Mouse (Mus musculus): ENCODE results near the gene Nat8l.
"Not testable (repeated sequence)": the region's sequence is repeated elsewhere in the genome, so short reads cannot be mapped to it uniquely, and the experiment has no call there.

The Nat8l gene

DNA sequence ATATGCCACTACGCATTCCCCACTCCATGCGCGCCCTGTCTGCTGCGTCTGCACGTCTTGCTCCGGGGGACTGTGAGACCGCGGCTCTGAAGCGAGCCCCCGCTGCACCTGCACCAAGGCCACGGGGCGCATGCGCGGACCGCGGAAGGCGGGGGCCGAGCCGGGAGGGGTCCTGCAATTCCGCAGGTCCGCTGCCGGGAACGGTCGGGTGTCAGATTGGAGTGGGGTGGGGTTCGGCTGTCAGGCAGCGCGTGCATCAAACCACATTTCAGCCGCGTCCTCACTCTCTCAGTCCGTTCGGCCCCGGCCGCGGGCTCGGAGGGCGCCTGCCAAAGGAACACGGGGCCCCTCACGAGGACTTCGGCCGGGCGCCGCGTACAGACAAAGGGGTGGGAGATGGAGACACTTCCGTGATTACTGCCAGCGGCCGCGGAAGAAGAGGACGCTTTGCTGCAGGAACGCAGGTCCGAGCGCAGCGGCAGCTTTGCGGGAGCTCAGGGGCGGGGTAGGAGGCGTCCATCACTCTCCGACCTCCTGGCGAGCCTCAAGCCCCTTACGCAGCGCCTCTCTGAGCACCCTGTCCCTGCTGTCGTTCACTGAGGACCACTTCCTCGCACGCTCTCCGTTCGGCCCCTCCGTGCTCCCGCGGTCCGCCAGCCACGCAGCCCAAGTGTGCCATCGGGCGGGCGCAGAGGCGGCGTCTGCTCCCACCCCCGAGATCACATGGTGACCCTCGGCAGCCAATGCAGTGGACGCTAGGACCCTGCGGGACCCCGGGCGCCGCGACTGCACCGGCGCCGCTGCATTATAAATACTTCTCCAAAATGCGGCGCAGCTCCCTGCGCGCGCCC is at the start of gene Nat8l:
TSS of gene Nat8l (plus strand) at position 142 of the 851 bp plus-strand sequence.
- DNase-seq (ENCODE audit: extremely low read depth, low read depth): no peak

DNA sequence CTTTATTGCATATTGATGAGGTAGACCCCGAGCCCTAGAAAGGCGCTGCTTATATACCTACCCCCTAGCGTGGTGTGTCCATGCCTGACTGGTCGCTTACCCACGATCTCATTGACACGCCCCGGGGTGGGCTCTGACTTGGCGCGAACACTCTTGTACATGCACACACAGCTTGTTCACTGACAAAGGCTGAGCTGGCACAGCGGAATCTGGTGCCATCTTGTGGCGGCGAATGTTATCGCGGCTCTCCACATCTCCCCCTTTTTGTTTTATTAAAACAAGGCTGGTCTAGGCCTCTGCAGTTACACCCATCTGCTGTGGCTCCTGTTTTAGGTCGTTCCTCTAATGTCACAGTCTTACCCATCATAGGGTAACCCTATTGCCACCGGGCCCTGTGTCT is 48.7 kb upstream of the Nat8l start:
- DNase-seq (ENCODE audit: extremely low read depth, low read depth): not testable (repeated sequence)

DNA sequence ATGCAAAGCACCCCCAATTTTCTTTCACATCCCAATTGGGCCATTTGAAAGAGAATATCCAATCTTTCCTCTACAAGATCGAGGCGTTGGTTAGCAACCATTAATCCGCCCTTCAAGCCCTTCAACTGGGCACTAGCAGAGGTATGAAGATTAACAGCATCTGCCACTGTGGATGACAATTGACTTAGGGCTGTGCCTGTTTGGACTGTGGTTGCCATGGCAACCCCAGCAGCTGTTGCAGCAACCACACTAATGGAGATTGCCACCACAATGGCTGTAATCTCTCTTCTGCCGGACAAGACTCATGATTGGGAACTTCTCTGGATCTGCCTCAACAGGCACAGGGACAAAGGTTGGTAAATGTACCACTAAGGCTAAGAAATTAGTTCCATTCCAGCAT is 47.5 kb upstream of the Nat8l start:
- no peak for DNase-seq (ENCODE audit: extremely low read depth, low read depth)

DNA sequence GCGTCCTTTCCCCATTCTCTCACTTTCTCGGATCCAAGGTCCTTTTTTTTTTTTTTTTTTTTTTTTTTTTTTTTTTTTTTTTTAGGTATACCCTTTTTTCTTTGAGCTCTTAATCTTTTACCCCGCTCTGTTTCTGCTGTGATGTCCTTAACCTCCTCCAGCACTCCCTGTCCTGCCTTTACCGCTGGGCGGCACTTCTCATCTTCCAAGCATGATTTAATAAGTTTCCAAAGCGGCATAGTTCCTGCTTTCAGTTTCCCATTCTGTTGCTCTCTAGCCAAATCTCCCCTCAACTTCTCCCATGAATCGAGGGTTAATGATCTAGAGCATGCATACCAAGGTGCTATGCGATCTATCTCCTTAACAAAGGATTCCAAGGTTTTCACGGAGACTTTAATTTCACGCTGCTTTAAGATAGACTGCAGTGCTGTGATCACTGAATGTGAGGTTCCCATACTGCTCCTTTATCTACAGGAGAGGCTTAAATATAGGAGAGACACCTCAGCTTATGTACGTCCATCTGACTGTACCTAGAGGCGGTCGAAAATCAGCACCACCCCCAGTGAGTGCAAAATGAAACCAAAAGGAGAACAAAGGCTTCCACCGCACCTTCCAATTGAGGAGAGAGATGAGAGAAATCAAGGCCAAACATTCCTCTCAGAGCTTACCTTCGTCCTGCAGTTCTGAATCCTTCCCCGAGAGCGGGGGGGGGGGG is 42.2 kb upstream of the Nat8l start:
- DNase-seq (ENCODE audit: extremely low read depth, low read depth): no peak

DNA sequence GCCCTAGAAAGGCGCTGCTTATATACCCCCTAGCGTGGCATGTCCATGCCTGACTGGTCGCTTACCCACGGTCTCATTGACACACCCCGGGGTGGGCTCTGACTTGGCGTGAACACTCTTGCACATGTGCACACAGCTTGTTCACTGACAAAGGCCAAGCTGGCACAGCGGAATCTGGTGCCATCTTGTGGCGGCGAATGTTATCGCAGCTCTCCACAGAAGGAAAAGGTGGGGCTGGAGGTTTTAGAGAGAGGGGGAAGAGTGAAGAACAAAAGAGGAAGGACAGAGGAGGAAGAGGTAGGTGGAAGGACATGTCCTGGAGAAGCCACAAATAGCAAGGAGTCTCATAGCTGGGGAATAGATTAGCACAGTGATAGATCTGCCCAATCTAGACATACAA is 41.4 kb upstream of the Nat8l start:
- DNase-seq (ENCODE audit: extremely low read depth, low read depth): peak; percentile 60

DNA sequence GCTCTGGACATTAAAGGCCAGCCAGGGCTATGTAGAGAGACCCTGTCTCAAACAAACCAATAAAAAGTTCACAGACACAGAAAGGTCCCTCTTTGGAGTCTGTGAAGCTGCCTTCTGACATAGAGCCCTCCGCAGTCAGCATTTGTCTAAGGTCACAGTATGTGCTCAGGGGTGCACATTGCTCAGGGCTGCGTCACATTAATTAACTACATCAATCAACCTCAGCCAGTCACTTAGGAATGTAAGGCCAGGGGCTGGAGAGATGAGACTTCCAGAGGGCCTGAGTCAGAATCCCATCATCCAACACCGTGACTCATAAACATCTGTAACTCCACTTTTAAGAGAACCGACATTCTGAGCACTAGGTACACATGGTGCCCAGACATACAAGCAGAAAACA is 39.9 kb upstream of the Nat8l start:
- DNase-seq (ENCODE audit: extremely low read depth, low read depth): no peak

DNA sequence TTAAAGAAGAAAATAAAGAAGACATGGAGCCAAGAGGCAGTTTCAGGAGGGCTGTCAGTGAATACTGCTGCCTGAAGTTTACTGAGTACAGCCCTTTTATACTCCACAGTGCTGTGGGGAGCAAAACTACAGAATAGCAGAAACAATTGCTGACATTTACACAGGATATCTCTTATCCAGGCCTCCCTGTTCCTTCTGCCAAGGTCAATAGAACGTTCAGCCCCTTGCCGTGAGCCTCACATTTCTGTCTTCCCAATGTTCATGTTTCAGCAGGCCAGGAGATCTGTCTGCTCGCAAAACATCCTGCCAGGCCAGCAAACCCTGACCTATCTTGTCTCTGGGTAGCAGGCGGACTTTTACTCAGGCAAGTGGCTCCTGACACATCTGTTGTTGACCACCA is 36.4 kb upstream of the Nat8l start:
- DNase-seq (ENCODE audit: extremely low read depth, low read depth): no peak

DNA sequence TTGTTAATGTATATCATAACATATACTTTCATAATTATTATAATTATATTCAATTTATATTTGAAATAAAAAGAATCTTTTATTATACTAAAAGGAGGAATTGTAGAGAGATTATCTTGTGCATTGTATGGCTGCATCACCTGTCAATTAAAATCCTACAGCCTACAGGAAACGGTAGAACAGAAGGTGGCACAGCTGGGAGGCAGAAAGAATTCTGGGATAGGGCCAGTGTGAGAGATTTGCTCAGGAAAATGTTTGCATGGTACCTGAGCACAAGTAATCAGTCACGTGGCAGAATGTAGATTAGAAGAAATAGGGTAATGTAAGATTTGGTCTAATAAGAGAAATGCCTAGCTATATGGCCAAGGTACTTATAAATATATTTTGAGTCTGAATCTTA is 21.0 kb upstream of the Nat8l start:
- DNase-seq (ENCODE audit: extremely low read depth, low read depth): no peak

DNA sequence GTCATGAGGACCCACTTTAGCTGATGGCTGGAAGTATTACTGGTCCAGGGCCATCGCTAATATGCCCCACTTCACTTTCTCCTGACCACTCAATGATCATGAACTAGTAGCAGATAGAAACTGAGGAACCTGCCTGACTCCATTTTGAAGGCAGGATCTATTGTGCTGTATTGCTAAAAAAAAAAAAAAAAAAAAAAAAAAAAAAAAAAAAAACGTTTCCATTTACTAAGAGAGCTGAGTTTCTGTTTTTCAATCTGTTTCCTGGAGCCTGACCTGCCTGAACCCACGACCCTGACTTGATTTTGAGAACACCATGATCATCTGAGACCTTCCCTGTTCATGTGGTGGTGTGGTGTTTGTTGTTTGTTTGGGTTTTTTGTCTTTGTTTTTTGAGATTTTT is 19.5 kb upstream of the Nat8l start:
- no peak for DNase-seq (ENCODE audit: extremely low read depth, low read depth)

DNA sequence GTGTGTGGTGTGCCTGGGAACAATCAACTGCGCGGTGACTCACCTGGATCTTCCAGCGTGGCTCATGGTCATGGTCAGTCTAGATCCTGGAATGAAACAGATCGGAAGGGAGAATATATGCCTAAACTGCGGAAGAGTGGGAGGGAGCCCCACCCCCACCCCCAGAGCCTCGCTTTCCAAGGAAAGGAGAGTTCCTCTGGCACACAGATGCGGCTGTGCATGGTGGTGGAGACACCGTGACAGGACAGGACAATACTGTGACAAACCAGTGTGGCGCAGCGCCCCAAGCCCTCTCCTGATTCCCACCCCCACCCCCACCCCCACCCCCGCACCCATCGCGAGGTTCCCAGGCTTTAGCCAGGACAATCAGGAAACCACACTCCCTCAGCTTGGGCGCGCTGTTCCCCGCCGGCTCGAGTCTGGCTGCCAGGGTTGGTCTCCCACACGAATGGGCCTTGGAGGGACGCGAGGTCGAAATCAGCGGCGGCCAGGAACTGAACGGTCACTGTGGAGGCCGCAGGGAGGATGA is 13.0 kb upstream of the Nat8l start:
- no peak for DNase-seq (ENCODE audit: extremely low read depth, low read depth)

DNA sequence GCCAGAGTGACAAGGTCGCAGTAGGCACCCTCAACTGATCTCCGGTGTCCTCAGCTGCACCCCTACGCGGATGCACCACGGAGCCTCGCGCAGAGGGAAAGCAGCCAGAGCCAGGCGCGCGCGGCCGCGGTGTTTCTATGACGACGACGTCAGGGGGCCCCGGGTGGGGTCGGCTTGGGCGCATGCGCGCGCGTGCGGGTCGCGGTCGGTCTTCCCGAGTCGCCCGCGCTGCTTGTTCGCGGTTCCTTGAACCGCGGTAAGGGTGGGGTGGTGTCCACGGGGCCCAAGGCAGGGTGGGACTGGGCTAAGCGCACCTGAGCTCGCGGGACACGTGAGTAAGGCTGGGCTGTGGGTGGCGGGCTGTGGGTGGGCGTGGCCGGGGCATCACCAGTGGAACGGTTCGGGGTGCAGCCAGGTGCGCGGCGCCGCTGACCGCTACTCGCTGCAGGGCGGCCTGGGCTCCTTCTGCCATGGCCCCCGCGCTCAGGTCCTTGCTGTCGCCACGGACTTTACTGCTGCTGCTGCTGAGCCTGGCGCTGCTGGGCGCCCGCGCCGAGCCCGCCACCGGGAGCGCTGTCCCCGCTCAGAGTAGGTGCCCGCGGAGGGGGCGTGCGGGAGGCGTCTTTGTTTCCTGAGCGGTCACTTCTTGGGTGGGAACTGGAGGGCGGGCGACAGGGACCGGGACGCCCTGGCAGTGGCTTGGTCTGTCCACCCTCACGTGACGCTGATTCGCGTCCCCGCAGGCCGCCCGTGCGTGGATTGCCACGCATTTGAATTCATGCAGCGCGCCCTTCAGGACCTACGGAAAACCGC is 12.3 kb upstream of the Nat8l start, which contains the start of gene Gm1673:
TSS of gene Gm1673 (plus strand) at position 125 of the 813 bp plus-strand sequence.
- DNase-seq (ENCODE audit: extremely low read depth, low read depth): no peak

DNA sequence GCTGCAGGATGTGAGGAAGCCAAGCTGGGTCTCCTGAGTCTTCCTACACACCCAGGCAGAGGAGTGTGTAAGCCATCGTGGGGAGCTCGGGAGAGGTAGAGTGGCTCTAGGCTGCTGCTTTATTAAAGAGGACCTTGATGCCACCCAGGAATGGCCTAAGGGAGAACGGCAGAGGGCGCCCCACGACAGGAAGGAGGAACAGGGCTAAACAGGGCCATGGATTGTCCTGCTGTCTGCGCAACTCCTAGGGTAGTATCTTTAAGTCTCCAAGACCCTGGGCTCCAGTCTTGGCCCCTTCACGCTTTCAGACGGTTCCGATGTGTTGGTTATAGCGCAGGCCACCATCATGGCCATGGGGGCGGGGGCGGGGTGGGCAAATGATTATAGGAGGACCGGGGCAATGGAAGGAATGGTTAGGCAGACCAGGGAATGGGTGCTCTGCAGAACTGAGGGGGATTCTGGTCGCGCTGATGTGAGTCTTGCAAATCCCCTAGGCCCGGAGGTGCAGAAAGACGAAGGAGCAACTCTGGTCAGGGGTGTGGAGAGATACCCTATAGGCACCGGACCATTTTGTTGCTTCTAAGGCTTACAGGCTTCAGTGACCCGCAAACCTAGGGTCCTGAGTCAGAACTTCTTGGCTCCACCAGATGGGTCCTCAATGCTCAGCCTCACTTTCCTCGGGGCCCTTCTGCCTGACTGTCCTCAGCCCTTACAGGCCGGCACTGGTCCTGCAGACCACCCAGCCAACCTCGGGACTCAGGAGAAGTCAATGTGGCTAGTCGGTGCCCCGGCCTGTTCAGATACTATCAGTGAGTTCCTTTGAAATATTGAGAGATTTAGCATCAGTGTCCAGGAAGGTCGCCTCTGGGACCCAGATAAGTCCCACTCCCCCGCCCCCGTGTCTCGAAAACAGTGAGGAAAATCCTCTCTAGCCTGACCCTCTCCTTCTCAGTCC is 836 bp upstream of the Nat8l start:
- no peak for DNase-seq (ENCODE audit: extremely low read depth, low read depth)

DNA sequence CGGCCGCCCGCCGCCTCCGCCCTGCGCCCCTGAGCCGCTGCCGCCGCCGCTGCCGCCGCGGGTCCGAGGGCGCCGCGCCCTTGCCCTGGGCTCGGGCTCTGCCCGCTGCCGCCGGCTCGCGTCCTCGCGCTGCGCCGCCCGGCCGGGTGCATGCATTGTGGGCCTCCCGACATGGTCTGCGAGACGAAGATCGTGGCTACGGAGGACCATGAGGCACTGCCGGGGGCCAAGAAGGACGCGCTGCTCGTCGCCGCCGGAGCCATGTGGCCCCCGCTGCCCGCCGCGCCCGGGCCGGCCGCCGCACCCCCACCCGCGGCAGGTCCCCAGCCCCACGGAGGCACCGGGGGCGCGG is 886 bp downstream of the Nat8l start:
- no peak for DNase-seq (ENCODE audit: extremely low read depth, low read depth)

DNA sequence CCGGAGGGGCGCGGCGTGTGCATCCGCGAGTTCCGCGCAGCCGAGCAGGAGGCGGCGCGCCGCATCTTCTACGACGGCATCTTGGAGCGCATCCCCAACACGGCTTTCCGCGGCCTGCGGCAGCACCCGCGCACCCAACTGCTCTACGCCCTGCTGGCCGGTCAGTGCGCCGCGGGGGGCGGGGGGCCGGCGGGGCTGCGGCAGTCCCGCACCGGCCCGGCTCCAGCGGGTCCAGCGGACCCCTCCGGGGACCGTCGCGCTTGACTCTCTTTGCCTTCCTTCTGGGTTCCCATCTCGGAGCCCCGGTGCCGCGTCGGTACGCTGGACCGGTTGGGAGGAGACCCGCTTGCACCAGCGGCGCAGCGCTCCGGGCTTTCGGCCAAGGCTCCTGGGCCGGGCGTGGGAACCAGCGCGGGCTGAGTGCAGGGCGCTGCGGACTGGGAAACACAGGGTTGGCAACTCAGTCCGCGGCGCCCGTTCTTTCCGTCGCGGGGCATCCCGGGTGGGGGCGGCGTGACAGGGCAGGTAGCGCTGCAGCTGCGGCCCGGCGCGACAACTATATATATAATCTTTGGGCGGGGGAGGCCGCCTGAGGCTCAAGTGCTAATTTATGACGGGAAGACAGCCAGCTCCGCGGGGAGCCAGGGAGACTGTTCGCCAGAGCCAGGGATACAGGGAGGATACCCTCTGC is 1.4 kb downstream of the Nat8l start:
- no peak for DNase-seq (ENCODE audit: extremely low read depth, low read depth)

DNA sequence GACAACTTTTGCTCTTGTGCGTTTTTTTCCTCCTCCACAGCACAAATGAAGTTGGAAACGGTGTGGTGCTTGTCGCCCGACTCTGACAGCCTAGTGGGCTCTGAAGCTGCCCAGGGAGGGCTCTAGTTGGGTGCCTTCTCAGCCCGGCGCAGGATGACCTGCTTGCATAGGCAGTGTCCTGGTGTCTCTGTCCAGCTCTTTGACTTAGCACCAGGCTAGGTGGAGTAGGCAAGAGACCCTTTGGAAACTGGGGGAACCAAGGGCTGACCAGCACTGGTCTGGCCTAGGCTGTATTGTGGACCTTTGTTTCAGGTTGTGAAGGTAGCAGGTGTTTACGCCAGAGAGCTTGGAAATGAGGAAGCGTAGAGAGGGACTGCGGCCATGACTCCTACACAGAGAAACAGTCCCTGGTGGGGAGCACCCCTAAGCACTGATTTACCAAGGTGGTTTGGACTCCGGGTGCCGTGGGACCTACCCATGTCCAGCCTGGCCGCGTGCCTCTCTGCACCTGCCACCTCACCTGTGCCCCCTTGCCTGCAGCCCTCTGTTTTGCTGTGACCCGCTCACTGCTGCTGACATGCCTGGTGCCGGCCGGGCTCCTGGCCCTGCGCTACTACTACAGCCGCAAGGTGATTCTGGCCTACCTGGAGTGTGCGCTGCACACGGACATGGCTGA is 2.2 kb downstream of the Nat8l start:
- DNase-seq (ENCODE audit: extremely low read depth, low read depth): no peak

DNA sequence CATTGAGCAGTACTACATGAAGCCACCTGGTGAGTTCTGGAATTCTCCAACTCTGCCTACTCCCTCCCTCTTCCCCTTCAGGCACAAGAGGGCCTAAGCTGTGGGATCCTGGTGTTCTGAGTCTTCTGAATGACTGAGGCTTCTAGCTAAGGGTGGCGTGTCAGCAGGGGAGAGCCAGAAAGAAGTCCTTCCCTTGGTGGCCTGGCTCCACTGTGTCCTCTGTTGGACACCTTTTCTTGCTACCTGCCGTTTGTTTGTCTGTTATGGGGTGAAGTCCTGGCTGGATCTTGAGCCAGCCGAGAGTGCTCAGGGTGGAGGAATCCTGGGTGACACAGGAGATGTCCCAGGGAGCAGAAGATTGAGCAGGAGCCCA is 2.7 kb downstream of the Nat8l start:
- no peak for DNase-seq (ENCODE audit: extremely low read depth, low read depth)

DNA sequence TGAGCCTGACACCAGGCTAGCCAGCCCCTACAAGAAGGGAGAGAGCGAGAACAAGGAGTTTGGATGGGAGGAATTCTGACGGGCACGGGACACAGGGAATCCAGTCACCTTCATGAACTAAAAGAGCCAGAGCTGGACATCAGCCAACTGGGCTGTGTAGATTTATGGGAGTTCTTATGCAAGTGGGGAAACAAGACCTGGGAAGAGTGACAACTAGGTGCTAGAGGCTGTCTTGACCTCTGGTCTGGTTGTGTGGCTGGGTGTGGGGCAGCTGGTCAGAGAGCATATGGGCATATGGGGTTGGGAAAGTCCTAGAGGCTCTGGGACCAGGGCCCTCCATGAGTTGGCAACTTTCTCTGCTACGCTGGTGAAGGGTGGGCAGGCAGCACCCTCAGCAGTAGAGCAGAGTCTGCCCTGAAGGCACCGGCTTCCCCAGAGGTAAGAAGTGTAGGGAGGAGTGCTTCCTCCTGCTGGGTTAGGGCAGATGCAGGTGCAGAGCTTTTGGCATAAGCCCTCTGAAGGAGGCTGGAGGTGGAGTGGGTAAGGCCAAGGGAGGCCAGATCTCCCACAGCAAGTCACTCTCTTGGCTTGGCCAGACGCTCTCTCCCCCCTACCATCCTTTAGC is 3.8 kb downstream of the Nat8l start:
- DNase-seq (ENCODE audit: extremely low read depth, low read depth): no peak

DNA sequence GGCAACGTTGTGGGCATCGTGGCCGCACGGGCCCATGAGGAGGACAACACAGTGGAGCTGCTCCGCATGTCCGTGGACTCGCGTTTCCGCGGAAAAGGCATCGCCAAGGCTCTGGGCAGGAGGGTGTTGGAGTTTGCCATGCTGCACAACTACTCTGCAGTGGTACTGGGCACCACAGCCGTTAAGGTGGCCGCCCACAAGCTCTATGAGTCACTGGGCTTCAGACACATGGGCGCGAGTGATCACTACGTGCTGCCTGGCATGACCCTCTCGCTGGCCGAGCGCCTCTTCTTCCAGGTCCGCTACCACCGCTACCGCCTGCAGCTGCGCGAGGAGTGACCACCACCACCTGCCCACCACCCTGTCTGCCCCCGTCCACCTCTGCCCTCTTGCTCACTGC is 5.0 kb downstream of the Nat8l start:
- no peak for DNase-seq (ENCODE audit: extremely low read depth, low read depth)

DNA sequence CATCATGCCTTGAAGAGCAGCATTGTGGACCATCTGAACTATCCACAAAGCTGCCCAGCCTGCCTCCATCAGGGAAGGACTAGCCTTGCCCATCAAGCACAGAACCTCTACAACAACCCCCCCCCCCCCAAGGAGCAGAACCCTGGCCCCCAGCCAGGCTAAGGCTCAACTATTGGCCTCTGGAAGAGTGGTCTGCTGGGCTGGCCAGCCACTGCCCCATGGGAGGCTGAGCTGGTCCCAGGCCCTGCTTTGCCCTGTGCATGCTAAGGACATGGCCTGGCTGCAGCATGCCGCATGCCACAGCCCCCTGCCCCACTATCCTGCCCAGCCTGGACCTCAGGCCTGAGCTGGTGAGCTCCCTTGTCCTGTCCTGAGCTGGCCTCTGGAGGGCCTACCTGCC is 5.6 kb downstream of the Nat8l start:
- no peak for DNase-seq (ENCODE audit: extremely low read depth, low read depth)

All from MEL-GATA-1-ER (cell line).